Comparison of ENCODE assay signal across 8 mouse cellular contexts in the genomic region with DNA sequence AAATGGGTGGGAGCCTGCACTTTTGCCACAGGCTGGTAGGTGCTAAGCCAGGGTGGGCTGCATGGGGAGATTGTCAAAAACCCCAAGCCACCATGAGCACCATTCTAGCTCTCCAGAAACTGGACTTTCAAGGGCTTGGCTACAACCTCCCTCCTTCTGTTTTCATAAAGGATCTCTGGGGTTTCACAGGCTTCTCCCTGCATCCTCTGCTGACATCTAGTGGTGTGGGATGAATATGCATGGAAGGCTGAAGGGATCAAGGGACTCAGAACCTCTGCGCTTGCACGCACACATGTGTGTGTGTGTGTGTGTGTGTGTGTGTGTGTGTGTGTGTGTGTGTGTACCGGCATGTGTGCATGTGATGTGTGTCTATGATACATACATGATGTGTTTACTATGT. TPM values are rescaled to one million over a fixed set of nuclear protein-coding genes. Genes with fewer than 3 reads are reported as not detected.
DNase-seq lines count a peak whose midpoint lies in the region; ATAC-seq and TF ChIP-seq lines count a peak whose summit lies in the region.
"Not testable (repeated sequence)": the region's sequence is repeated elsewhere in the genome, so short reads cannot be mapped to it uniquely, and the experiment has no call there.
"Had no signal": no experiment of that assay in that cellular context is flagged by ENCODE, and none has a peak within 500 bp of the region (broad histone marks: within the 10 kb centered on the region; RNA-seq: fewer than 3 reads in every experiment).

No protein-coding gene starts in this region.

- TF ChIP-seq CTCF in left cerebral cortex, adult 2 months (IDR thresholded peaks at IDR 0.05), result peak; percentile 40

- ATAC-seq in granulocyte monocyte progenitor cell, adult 5-6 weeks (replicated peaks; ENCODE audit: poor library complexity, severe bottlenecking), result peak; percentile 44
- peak; percentile 92 for ATAC-seq in inflammation-experienced regulatory T-cells, adult 6 months
- peak; percentile 75 for ATAC-seq in megakaryocyte-erythroid progenitor cell, adult 5-6 weeks (replicated peaks; ENCODE audit: low FRiP score, low TSS enrichment, poor library complexity, severe bottlenecking)

- not testable (repeated sequence) for H3K27ac ChIP-seq in left cerebral cortex, adult 2 months

- not testable (repeated sequence) for H3K4me3 ChIP-seq in left cerebral cortex, adult 2 months

- intact Hi-C loops in left cerebral cortex, adult 2 months (cut with DNase I), result not testable (repeated sequence)

- peak; percentile 60 for DNase-seq in adrenal gland, postnatal 10 days
- DNase-seq in embryo, embryonic 10 days (ENCODE audit: low spot score), result peak; percentile 3
- peak in 1 of 2 experiments; percentile 39 for DNase-seq in left cerebral cortex, adult 2 months (ENCODE audit: extremely low spot score in 1 of 2, low spot score in 2 of 2)
- peak; percentile 27 for DNase-seq in right cerebral cortex, postnatal 14 days

RNA-seq across cellular contexts. Expression of gene Gm1604a, which starts 49.1 kb away (rescaled TPM):
- not detected for total RNA-seq in adrenal gland, postnatal 10 days (2021)
- 11.8 and 14.1 TPM in 2 replicates for total RNA-seq in granulocyte monocyte progenitor cell, adult 5-6 weeks (2014; fragmentation: Nextera tagmentation)
- 4.6 and 5.9 TPM in 2 replicates for total RNA-seq in granulocyte monocyte progenitor cell, adult 5-6 weeks (2017)
- not detected for polyA plus RNA-seq in inflammation-experienced regulatory T-cells, adult 6 months (2017; shearing (Covaris generic))
- total RNA-seq in left cerebral cortex, adult 2 months (2021), result 1 to 10 TPM; 1.8 to 1.9 TPM
- 0.90 TPM in 1 of 2 replicates, not detected in the other for total RNA-seq in megakaryocyte-erythroid progenitor cell, adult 5-6 weeks (2014; fragmentation: Nextera tagmentation)
- total RNA-seq in megakaryocyte-erythroid progenitor cell, adult 5-6 weeks (2017), result not detected in 2 replicates
- total RNA-seq: gastrocnemius, postnatal 36 days had no signal
